Mouse (Mus musculus) lung, postnatal 0 days (tissue): ENCODE results near the gene Lrrc75a.

Experiments used
- CTCF ChIP-seq: IDR thresholded peaks from 2 replicates; pipeline ENCODE4 v1.5.1; 2016; ENCODE audit warnings: antibody characterized with exemption, mild to moderate bottlenecking
- EP300 ChIP-seq: IDR thresholded peaks from 2 replicates; pipeline ENCODE4 v1.6.1; 2016; ENCODE audit warnings: antibody characterized with exemption, mild to moderate bottlenecking, control low read depth

- peak; percentile 100 for TF ChIP-seq CTCF
- TF ChIP-seq EP300, result no peak
Observed at GRCm38 (mm10) chr11:62613657-62614365, 34.5 kb downstream of the Lrrc75a start.
